Mouse (Mus musculus): ENCODE measurements around the gene Gm13723. TPM values are rescaled to one million over a fixed set of nuclear protein-coding genes. Genes with fewer than 3 reads are reported as not detected.

Gene Gm13723
- not detected for total RNA-seq (2021)
- long read RNA-seq, experiment 1, result 0 reads
- long read RNA-seq, experiment 2, result 0 reads

DNA sequence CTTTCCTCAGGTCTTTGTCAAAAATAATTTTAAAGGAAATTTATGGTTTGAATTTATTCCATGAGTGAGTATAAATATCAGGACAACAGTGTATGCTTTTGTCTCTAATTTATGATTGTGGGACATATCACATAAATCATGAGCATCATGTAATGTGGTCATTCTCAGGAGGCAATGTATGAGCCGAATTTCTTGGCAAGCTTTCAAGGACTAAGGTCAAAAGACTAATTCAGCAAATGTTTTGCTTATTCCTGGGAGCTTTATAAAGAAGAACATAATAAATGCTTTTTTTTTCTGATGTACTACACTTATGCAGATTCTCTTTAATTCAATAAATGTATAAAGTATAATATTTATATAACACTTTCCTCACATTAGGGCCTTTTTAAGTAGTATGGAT lies at the start of gene Gm13723:
Gene Gm13723, minus strand, starts transcription at position 101 of the 400 bp plus-strand sequence.
- DNase-seq, result no peak
- intact Hi-C loops (cut with DNase I), result no loop called here

DNA sequence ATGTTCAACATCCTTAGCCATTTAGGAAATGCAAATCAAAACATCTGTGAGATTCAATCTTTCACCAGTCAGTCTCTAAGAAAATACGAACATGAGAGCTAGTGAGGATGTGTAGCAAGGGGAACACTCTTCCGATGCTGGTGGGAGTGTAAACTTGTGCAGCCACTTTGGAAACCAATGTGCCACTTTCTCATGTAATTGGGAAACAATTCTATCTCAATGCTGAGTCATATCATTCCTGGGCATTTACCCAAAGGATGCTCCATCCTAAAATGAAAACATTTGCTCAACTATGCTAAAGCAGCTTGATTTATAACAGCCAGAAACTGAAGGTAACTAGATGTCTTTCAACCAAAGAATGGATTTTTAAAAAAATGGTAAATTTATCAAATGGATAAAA lies 31.0 kb upstream of the Gm13723 start:
- DNase-seq, result no peak
- intact Hi-C loops (cut with DNase I), result no loop called here

DNA sequence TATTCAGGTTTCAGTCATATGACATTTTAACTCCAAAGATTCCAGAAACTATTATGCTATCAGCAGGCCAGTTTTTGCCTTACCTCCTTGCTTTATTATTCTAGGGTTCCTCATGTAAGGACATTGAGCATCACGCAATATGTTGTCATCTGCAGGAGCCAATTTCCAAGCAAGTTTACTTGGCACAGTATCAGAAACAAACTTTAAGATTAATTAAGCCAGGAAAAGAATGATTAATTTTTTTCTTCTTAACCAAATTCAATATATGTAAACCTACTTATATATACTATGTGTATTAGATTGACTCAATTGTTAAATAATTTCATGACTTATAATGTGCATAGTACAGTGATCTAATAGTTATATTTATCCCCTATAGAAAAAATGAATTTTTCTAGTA lies 17.5 kb upstream of the Gm13723 start, which contains the start of gene Olfr1097:
Gene Olfr1097, minus strand, starts transcription at position 101 of the 400 bp plus-strand sequence.
- no peak for DNase-seq

GRCm38 (mm10) chr2:86851596-86851995 lies 23.0 kb downstream of the Gm13723 start, which contains the start of gene Olfr1095:
Gene Olfr1095 (minus strand): TSS chr2:86851696.
- intact Hi-C loops (cut with DNase I), result no loop called here
- no peak for DNase-seq

More for the DNA sequence above, 17.5 kb upstream of the Gm13723 start, which contains the start of gene Olfr1097:
- intact Hi-C loops (cut with DNase I), result no loop called here

DNA sequence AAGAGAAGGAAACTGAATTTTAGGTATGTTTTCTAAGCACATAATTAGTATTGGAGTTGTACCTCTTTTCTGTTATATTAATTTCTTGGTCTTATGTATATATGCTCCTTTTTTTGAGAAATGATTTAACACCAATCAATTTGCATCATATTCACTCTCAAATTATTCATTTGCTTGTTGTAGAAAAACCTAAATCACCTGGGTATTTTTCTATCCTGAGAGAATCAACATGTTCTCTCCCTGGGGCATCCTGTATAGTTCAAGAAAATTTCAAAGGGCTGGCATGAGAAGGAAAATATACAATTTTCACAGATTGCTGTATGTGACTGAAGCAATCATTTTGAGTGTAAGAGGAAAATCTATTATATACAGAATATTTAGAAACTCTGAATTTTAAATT lies 50.2 kb downstream of the Gm13723 start, which contains the start of gene Olfr1094:
Gene Olfr1094, plus strand, starts transcription at position 301 of the 400 bp plus-strand sequence.
- intact Hi-C loops (cut with DNase I), result no loop called here
- DNase-seq, result no peak

Other genes starting within 250 kb of the Gm13723 start
- not detected for gene Olfr1084, start 235.1 kb downstream of the Gm13723 start, total RNA-seq (2021)
- not detected for gene Olfr1085, start 212.8 kb downstream of the Gm13723 start, total RNA-seq (2021)
- not detected for gene Olfr1086, start 194.7 kb downstream of the Gm13723 start, total RNA-seq (2021)
- not detected for gene Olfr1087, start 176.4 kb downstream of the Gm13723 start, total RNA-seq (2021)
- gene Olfr1089, start 141.1 kb downstream of the Gm13723 start, total RNA-seq (2021), result not detected
- gene Olfr1090, start 115.8 kb downstream of the Gm13723 start, total RNA-seq (2021), result not detected
- not detected for gene Olfr1093, start 92.3 kb downstream of the Gm13723 start, total RNA-seq (2021)
- gene Olfr141, start 64.8 kb downstream of the Gm13723 start, total RNA-seq (2021), result not detected
- gene Olfr1094, start 50.1 kb downstream of the Gm13723 start, total RNA-seq (2021), result not detected
- gene Olfr1095, start 23.1 kb downstream of the Gm13723 start, total RNA-seq (2021), result not detected
- not detected for gene Olfr1097, start 17.4 kb upstream of the Gm13723 start, total RNA-seq (2021)
- gene Olfr1098, start 49.7 kb upstream of the Gm13723 start, total RNA-seq (2021), result not detected
- not detected for gene Olfr1099, start 85.9 kb upstream of the Gm13723 start, total RNA-seq (2021)
- not detected for gene Olfr1100, start 105.2 kb upstream of the Gm13723 start, total RNA-seq (2021)
- gene Olfr1101, start 116.4 kb upstream of the Gm13723 start, total RNA-seq (2021), result not detected
- gene Olfr1102, start 123.6 kb upstream of the Gm13723 start, total RNA-seq (2021), result not detected
- gene Olfr1104, start 152.3 kb upstream of the Gm13723 start, total RNA-seq (2021), result not detected
- gene Olfr1105, start 161.7 kb upstream of the Gm13723 start, total RNA-seq (2021), result not detected
- not detected for gene Olfr1106, start 177.5 kb upstream of the Gm13723 start, total RNA-seq (2021)
- gene Olfr1107, start 201.0 kb upstream of the Gm13723 start, total RNA-seq (2021), result not detected
- gene Olfr1109, start 221.2 kb upstream of the Gm13723 start, total RNA-seq (2021), result not detected
- not detected for gene Olfr259, start 239.8 kb upstream of the Gm13723 start, total RNA-seq (2021)